Mouse (Mus musculus) midbrain, embryonic 16.5 days (tissue): ENCODE data around the gene Ahr. TPM values are rescaled to one million over a fixed set of nuclear protein-coding genes. Genes with fewer than 3 reads are reported as not detected.

Source experiments
- ATAC-seq: fragments of 200-750 bp; cut with Nextera tagmentation; 2 replicates; pipeline ENCODE4 v1.8.0; 2017; ENCODE audit warnings: moderate TSS enrichment
- H3K27ac ChIP-seq: fragments of 300-500 bp; sonication (generic); 2 replicates; pipeline ENCODE4 v1.5.1; 2014; ENCODE audit warnings: mild to moderate bottlenecking, low read length, mixed read lengths
- H3K27me3 ChIP-seq: fragments of 300-500 bp; sonication (generic); 2 replicates; pipeline ENCODE4 v1.6.1; 2014; ENCODE audit warnings: low read depth, low read length, mixed read lengths; ENCODE audit not compliant: control insufficient read depth, insufficient read depth
- H3K36me3 ChIP-seq: fragments of 300-500 bp; sonication (generic); 2 replicates; pipeline ENCODE4 v1.6.1; 2014; ENCODE audit warnings: mild to moderate bottlenecking, low read length, moderate library complexity, mixed read lengths; ENCODE audit not compliant: control insufficient read depth, insufficient read depth
- H3K4me1 ChIP-seq: fragments of 300-500 bp; sonication (generic); 2 replicates; pipeline ENCODE4 v1.6.1; 2014; ENCODE audit warnings: mild to moderate bottlenecking, low read length, mixed read lengths; ENCODE audit not compliant: control insufficient read depth, insufficient read depth
- H3K4me2 ChIP-seq: fragments of 300-500 bp; sonication (generic); 2 replicates; pipeline ENCODE4 v1.6.1; 2014; ENCODE audit warnings: mild to moderate bottlenecking, low read length, mixed read lengths
- H3K4me3 ChIP-seq: fragments of 300-500 bp; sonication (generic); 2 replicates; pipeline ENCODE4 v1.5.1; 2014; ENCODE audit warnings: low read depth, mild to moderate bottlenecking, low read length, moderate library complexity, mixed read lengths
- H3K9ac ChIP-seq: fragments of 300-500 bp; sonication (generic); 2 replicates; pipeline ENCODE4 v1.6.1; 2014; ENCODE audit warnings: low read depth, low read length, mixed read lengths
- H3K9me3 ChIP-seq: fragments of 300-500 bp; sonication (generic); replicated peaks from 2 replicates; pipeline ENCODE4 v1.6.1; 2014; ENCODE audit warnings: mild to moderate bottlenecking, low read length, mixed read lengths; ENCODE audit not compliant: control insufficient read depth, poor library complexity, severe bottlenecking
- WGBS: fragments of 180-500 bp; shearing (Covaris S2); extraction: QIAGEN DNeasy Blood & Tissue Kit; methylation state at CpG from one replicate; pipeline ENCODE4 v1.1.7; 2014; 5-methylcytosine and 5-hydroxymethylcytosine counted together
- polyA plus RNA-seq: library from polyadenylated mRNA; unstranded; fragments of >200 nt; fragmentation: Nextera tagmentation; extraction: Ambion mirVana; gene quantifications from 2 replicates; pipeline ENCODE4 v1.2.1, GENCODE M21; 2015

The Ahr gene
- 2.6 and 2.7 TPM in 2 replicates for polyA plus RNA-seq

DNA sequence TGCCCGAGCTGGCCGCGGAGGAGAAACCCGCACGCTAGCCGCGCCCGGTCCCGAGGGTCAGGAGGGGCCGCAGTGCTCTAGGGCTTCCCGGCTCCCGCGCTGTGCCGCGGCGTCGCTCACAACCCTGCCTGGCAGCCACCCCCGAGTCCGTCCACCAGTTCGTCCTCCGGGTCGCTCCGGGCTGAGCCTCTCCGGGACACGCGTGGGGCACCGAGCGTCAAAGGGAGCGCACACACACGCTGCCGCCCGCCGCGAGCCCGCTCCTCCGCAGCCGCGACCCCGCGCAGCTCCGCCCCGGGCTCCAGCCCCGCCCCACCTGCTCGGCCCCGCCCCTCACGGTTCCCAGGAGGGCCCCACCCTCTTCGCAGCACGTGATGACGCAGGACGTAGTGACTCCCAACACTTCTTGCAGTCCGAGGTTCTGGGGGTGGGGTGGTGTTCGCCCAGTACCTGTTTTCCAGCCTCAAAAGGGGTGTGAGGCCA lies at the start of gene Ahr:
Ahr (minus strand) TSS at position 285 of the 483 bp plus-strand sequence.
- 0% methylated on average over 38 of the region's 52 CpGs for WGBS
- Histone ChIP-seq H3K36me3 (no peaks in the 10 kb centered on the region), H3K27me3 (no peaks in the 10 kb centered on the region), H3K4me3 (peak within 1 kb of the TSS; percentile 81), H3K4me1 (peaks cover 5% of the 10 kb centered on the region), H3K27ac (peak within 1 kb of the TSS; percentile 72), H3K9me3 (no peaks in the 10 kb centered on the region), H3K9ac (peak within 1 kb of the TSS; percentile 79), H3K4me2 (peak within 1 kb of the TSS; percentile 84)
- peak; percentile 97 for ATAC-seq

DNA sequence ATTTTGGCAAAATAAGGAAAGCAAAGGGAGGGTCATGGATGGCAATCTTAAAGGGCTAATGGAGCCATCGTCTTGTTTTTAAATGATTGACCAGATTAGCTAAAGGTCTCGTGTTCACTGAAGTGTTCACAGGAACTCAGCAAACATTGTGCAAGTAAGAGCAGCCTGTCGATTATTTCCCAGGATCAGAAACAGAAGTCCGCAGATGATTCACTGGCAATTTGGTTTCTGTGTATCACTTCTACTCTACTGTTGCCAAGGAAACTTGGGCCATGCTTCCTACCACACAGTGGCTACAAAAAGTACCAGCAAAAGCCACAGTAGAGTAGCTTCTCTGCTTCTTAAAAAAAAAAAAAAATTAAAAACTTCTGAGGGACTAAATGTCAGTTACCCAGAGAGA lies 44.0 kb upstream of the Ahr start:
- Histone ChIP-seq H3K4me3 (no peak overlapping the region), H3K27me3 (no peaks in the 10 kb centered on the region), H3K9me3 (no peaks in the 10 kb centered on the region), H3K4me2 (no peak overlapping the region), H3K4me1 (no peaks in the 10 kb centered on the region), H3K27ac (no peak overlapping the region), H3K36me3 (no peaks in the 10 kb centered on the region), H3K9ac (no peak overlapping the region)
- ATAC-seq = no peak
- 80% methylated on average over 4 of the region's 4 CpGs for WGBS

DNA sequence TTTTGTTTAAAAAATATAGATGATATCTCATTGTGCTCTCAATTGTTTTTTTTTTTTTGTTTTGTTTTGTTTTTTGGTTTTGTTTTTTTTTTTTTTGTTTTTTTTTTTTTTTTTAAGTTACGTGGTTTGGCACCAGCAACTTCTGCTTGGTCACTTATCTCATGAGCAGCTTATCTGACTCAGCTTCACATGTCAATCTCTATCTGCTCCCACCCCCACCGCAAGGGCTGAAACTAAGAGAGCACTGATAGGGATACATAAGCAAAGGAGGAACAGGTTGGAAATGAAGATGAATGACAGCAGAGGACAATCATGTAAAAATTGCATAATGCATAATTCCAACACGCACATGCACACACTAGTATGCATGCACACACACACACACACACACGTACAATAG lies 41.3 kb upstream of the Ahr start:
- Histone ChIP-seq H3K36me3 (no peaks in the 10 kb centered on the region), H3K27ac (no peak overlapping the region), H3K9me3 (no peaks in the 10 kb centered on the region), H3K27me3 (no peaks in the 10 kb centered on the region), H3K4me3 (no peak overlapping the region), H3K4me2 (no peak overlapping the region), H3K9ac (no peak overlapping the region), H3K4me1 (no peaks in the 10 kb centered on the region)
- ATAC-seq = no peak
- WGBS = 86% methylated on average over 4 of the region's 4 CpGs

DNA sequence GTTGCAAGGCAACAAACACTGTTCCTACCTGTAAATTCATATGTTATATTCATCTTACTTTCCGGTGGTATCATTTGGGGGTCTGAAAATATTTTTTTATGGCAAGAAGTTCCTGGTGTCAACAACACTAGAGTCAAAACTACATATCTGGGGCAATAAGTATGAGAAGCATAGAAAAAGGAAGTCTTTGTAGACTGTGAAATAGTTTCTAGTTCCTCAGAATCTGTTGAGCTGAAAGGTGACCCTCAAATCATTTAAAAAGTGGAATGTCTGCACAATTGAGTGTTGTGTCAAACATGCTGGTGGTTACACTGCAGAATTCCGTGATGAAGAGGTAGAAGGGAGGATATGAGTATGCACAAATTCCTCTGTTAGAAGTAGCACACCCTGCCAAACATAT lies 38.9 kb upstream of the Ahr start:
- Histone ChIP-seq H3K27ac (no peak overlapping the region), H3K9ac (no peak overlapping the region), H3K4me1 (no peaks in the 10 kb centered on the region), H3K4me3 (no peak overlapping the region), H3K9me3 (no peaks in the 10 kb centered on the region), H3K36me3 (no peaks in the 10 kb centered on the region), H3K27me3 (no peaks in the 10 kb centered on the region), H3K4me2 (no peak overlapping the region)
- 86% methylated on average over 2 of the region's 2 CpGs for WGBS
- ATAC-seq = no peak

DNA sequence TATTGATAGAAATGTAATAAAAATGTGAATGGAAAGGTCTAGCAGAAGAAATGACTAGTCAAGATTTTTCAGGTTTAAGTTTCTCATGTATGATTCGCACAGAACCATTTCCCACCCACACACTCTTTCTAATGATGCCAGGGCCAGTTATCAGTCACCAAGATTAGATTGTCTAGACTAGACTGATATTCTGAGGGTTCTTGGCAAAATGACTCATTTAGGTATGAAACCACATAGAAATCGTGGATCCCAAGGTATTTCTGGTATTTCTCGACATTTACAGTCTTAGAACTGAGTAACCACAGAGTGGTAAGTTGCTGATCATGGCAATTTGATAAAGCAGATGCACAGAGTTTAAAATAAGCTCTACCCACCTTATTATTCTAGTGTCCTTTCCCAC lies 28.0 kb upstream of the Ahr start:
- no peak for ATAC-seq
- WGBS = 93% methylated on average over 3 of the region's 3 CpGs
- Histone ChIP-seq H3K4me1 (no peaks in the 10 kb centered on the region), H3K36me3 (no peaks in the 10 kb centered on the region), H3K4me3 (no peak overlapping the region), H3K9me3 (no peaks in the 10 kb centered on the region), H3K4me2 (no peak overlapping the region), H3K9ac (no peak overlapping the region), H3K27ac (no peak overlapping the region), H3K27me3 (no peaks in the 10 kb centered on the region)

DNA sequence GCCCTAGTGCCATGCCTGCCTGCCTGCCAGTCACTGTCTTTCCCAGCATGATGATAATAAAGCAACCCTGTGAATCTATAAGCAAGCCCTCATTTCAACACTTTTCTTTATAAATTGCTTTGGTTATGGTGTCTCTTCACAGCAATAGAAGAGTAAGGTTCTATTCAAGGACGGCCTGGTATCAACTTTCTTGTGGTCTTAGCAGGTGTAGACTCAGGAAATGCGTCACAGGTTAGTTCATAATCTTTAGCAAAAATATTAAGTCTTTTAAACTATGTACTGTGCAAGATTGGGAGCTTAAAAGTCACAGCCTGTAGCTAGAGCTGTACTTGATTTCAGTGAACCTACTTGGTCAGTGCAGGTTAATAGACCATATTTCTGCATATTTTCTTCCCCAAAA lies 24.0 kb upstream of the Ahr start:
- Histone ChIP-seq H3K36me3 (no peaks in the 10 kb centered on the region), H3K9me3 (no peaks in the 10 kb centered on the region), H3K27me3 (no peaks in the 10 kb centered on the region), H3K4me3 (no peak overlapping the region), H3K9ac (no peak overlapping the region), H3K4me1 (no peaks in the 10 kb centered on the region), H3K4me2 (no peak overlapping the region), H3K27ac (no peak overlapping the region)
- no peak for ATAC-seq
- 79% methylated on average over 2 of the region's 2 CpGs for WGBS

DNA sequence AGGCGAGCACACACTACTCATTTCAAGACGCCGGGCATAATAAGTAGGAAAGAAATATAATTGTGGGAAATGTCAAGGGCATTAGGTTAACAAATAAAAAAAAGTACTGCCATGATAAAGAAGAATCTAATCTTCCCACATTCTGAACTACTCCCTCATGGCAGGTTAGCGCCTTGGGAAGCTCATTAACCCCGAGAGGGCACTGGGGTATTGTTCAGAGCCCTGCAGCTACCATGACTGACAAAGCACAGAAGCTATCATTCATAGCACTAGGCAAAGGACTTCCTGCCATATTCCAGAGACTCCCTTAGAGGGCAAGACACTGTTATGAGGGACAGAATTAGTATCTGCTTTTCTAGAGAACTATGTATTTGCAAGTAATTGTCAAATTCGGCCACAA lies 21.1 kb upstream of the Ahr start:
- 80% methylated on average over 6 of the region's 6 CpGs for WGBS
- no peak overlapping the region for H3K4me2 ChIP-seq
- no peak for ATAC-seq
- H3K27me3 ChIP-seq = no peaks in the 10 kb centered on the region
- H3K9ac ChIP-seq = no peak overlapping the region
- no peaks in the 10 kb centered on the region for H3K4me1 ChIP-seq
- 0 out of 2 replicates have a peak, but pooled peaks cover 3% of the 10 kb centered on the region for H3K9me3 ChIP-seq
- H3K4me3 ChIP-seq = no peak overlapping the region
- no peaks in the 10 kb centered on the region for H3K36me3 ChIP-seq
- H3K27ac ChIP-seq = no peak overlapping the region

DNA sequence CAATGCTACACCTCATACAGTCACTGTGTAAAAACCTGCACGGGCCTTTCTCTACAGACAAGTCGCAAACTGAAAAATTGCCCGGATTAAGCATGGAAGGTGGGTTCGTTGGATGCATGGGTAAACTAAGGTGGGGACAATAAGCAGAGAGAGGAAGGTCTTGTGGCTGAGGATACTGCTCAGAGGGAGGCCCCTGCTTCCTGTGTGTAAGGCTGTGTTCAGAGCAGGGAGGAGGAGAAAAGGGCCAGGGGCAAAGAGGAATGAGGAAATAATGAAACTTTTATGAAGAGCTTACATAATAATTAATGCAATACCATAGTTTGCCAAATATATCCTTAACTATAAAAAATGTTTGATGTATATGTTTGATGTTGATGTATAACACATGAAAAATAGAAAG lies 19.5 kb upstream of the Ahr start:
- H3K27ac ChIP-seq = no peak overlapping the region
- ATAC-seq = no peak
- no peak overlapping the region for H3K9ac ChIP-seq
- H3K27me3 ChIP-seq = no peaks in the 10 kb centered on the region
- no peak overlapping the region for H3K4me2 ChIP-seq
- WGBS = 85% methylated on average over 4 of the region's 4 CpGs
- 0 out of 2 replicates have a peak, but pooled peaks cover 5% of the 10 kb centered on the region for H3K9me3 ChIP-seq
- H3K36me3 ChIP-seq = no peaks in the 10 kb centered on the region
- no peaks in the 10 kb centered on the region for H3K4me1 ChIP-seq
- no peak overlapping the region for H3K4me3 ChIP-seq

DNA sequence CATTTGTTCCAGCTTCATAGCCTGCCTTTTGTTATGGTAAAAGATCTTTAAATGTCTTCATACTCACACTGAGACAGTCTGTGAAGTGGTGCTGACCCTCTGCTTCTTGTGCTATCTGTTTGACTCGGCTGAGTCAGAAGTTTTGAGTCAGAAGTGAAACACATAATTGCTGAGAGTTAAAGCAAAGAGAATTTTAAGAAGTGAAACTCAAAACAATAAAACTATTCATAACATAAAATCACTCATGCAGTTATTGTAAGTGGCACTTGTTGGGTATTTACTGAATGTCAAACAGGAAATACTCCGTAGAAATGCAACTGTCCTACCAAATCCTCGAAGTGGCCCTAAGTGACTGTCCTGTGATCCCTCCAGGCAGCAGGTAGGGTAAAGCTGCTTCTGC lies 18.3 kb upstream of the Ahr start:
- ATAC-seq = no peak
- H3K9me3 ChIP-seq = 0 out of 2 replicates have a peak, but pooled peaks cover 5% of the 10 kb centered on the region
- H3K4me2 ChIP-seq = no peak overlapping the region
- H3K27me3 ChIP-seq = no peaks in the 10 kb centered on the region
- no peak overlapping the region for H3K9ac ChIP-seq
- WGBS = 73% methylated on average over 3 of the region's 3 CpGs
- H3K4me3 ChIP-seq = no peak overlapping the region
- H3K27ac ChIP-seq = no peak overlapping the region
- H3K36me3 ChIP-seq = no peaks in the 10 kb centered on the region
- H3K4me1 ChIP-seq = no peaks in the 10 kb centered on the region
